Mouse (Mus musculus) megakaryocyte-erythroid progenitor cell, adult 5 weeks (primary cell): ENCODE measurements around the gene Cpxm1. TPM values are rescaled to one million over a fixed set of nuclear protein-coding genes. Genes with fewer than 3 reads are reported as not detected.

Experiments used
- polyA plus RNA-seq: library from polyadenylated mRNA; stranded (reverse); fragments of >175 nt; gene quantifications from 2 replicates; pipeline ENCODE4 v1.2.3, GENCODE M21; 2012

Gene Cpxm1
- polyA plus RNA-seq = 0.91 and 2.6 TPM in 2 replicates

GRCm38 (mm10) chr2:130397186-130397985 lies at the start of gene Cpxm1:
Gene Cpxm1, minus strand, starts transcription at chr2:130397574.

GRCm38 (mm10) chr2:130424126-130424853 lies 26.9 kb upstream of the Cpxm1 start, which contains the start of the genes Vps16 and Pced1a:
Gene Vps16, plus strand, starts transcription at chr2:130424339.
Gene Pced1a, minus strand, starts transcription at chr2:130424701.

GRCm38 (mm10) chr2:130406178-130406577 lies 8.8 kb upstream of the Cpxm1 start, which contains the start of gene Tmem239:
Gene Tmem239, plus strand, starts transcription at chr2:130406478.

GRCm38 (mm10) chr2:130404939-130405338 lies 7.6 kb upstream of the Cpxm1 start, which contains the start of the genes Gm28372 and 1700020A23Rik:
Gene Gm28372, plus strand, starts transcription at chr2:130405239.
Gene 1700020A23Rik, plus strand, starts transcription at chr2:130405259.

Other genes with a start within 250 kb of the Cpxm1 start
- 668 and 714 TPM in 2 replicates for gene Snrpb, start 218.2 kb downstream of the Cpxm1 start, polyA plus RNA-seq
- gene Tmc2, start 202.4 kb downstream of the Cpxm1 start, polyA plus RNA-seq = not detected in 2 replicates
- gene Nop56, start 123.1 kb downstream of the Cpxm1 start, polyA plus RNA-seq = 83.3 and 119 TPM in 2 replicates
- gene Idh3b, start 113.0 kb downstream of the Cpxm1 start, polyA plus RNA-seq = 108 and 112 TPM in 2 replicates
- gene Ebf4, start 102.4 kb downstream of the Cpxm1 start, polyA plus RNA-seq = 0.02 and 0.04 TPM in 2 replicates
- not detected in 2 replicates for gene Gm28372, start 7.7 kb upstream of the Cpxm1 start, polyA plus RNA-seq
- gene 1700020A23Rik, start 7.7 kb upstream of the Cpxm1 start, polyA plus RNA-seq = not detected in 2 replicates
- not detected in 2 replicates for gene Tmem239, start 8.9 kb upstream of the Cpxm1 start, polyA plus RNA-seq
- 16.1 and 20.4 TPM in 2 replicates for gene Vps16, start 26.8 kb upstream of the Cpxm1 start, polyA plus RNA-seq
- gene Pced1a, start 27.1 kb upstream of the Cpxm1 start, polyA plus RNA-seq = 17.7 and 21.0 TPM in 2 replicates
- 19.4 and 23.3 TPM in 2 replicates for gene Ptpra, start 52.7 kb upstream of the Cpxm1 start, polyA plus RNA-seq
- 135 and 170 TPM in 2 replicates for gene Mrps26, start 166.2 kb upstream of the Cpxm1 start, polyA plus RNA-seq
- not detected in 2 replicates for gene Oxt, start 178.6 kb upstream of the Cpxm1 start, polyA plus RNA-seq
- 0.13 TPM in 1 of 2 replicates, not detected in the other for gene Avp, start 185.0 kb upstream of the Cpxm1 start, polyA plus RNA-seq
- gene Fastkd5, start 232.5 kb upstream of the Cpxm1 start, polyA plus RNA-seq = 0.65 and 0.66 TPM in 2 replicates
- 0.86 and 1.3 TPM in 2 replicates for gene Ubox5, start 232.5 kb upstream of the Cpxm1 start, polyA plus RNA-seq
- gene Lzts3, start 245.2 kb upstream of the Cpxm1 start, polyA plus RNA-seq = 1.6 and 2.8 TPM in 2 replicates